Mouse (Mus musculus): Measurements from ENCODE around the gene Cdh13. TPM values are rescaled to one million over a fixed set of nuclear protein-coding genes. Genes with fewer than 3 reads are reported as not detected.

Cdh13 gene
- polyA plus RNA-seq, 1 experiment from 2014 or later = 18.2 TPM

DNA sequence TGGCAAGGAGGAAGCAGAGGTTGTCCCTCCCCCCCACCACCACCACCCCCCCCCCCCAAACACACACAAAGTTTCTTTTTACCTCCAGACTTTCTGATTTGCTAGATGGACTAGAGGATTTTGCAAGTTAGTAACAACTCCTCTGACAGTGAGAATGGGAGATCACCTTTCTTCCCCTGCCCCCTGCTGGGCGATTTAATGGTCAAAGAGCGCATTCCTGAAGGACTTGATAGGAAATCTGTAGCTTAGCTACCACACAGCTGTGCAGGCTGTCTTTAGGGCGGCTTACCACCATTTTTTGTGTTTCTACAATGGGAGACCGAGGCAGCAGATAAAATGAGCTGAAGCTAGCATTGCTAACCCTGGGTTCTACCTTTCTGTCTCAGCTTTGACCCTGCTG, 961.6 kb downstream of the Cdh13 start:
- H3K4me1 ChIP-seq (replicated peaks; ENCODE audit: control insufficient read depth, insufficient read depth, low read length) = no peaks in the 10 kb centered on the region
- DNase-seq (ENCODE audit: low spot score) (no peak), ATAC-seq (replicated peaks; ENCODE audit: low FRiP score, low TSS enrichment, low read depth) (no peak)
- H3K36me3 ChIP-seq (ENCODE audit: control insufficient read depth, insufficient read depth, low read length) = no peaks in the 10 kb centered on the region
- no peaks in the 10 kb centered on the region for H3K27me3 ChIP-seq (replicated peaks; ENCODE audit: control insufficient read depth, insufficient read depth, low read length)
- 65% methylated on average over 4 of the region's 4 CpGs for WGBS
- no peak overlapping the region for H3K9ac ChIP-seq (ENCODE audit: low read length)
- no peak overlapping the region for H3K27ac ChIP-seq (ENCODE audit: low read depth)
- H3K4me3 ChIP-seq (ENCODE audit: low read depth, low read length) = no peak overlapping the region
- no peak overlapping the region for H3K4me2 ChIP-seq (ENCODE audit: low read length)
- no peaks in the 10 kb centered on the region for H3K9me3 ChIP-seq (ENCODE audit: control insufficient read depth, low read length)

GRCm38 (mm10) chr8:119245641-119246040, 962.1 kb downstream of the Cdh13 start:
- no peak overlapping the region for H3K4me3 ChIP-seq (ENCODE audit: low read depth, low read length)
- H3K27ac ChIP-seq (ENCODE audit: low read depth) = no peak overlapping the region
- H3K9ac ChIP-seq (ENCODE audit: low read length) = no peak overlapping the region
- 50% methylated on average over 1 of the region's 1 CpGs for WGBS
- H3K27me3 ChIP-seq (replicated peaks; ENCODE audit: control insufficient read depth, insufficient read depth, low read length) = no peaks in the 10 kb centered on the region
- no peaks in the 10 kb centered on the region for H3K36me3 ChIP-seq (ENCODE audit: control insufficient read depth, insufficient read depth, low read length)
- no peak for DNase-seq (ENCODE audit: low spot score)
- H3K4me1 ChIP-seq (replicated peaks; ENCODE audit: control insufficient read depth, insufficient read depth, low read length) = no peaks in the 10 kb centered on the region
- no peaks in the 10 kb centered on the region for H3K9me3 ChIP-seq (ENCODE audit: control insufficient read depth, low read length)
- H3K4me2 ChIP-seq (ENCODE audit: low read length) = no peak overlapping the region
- no peak for ATAC-seq (replicated peaks; ENCODE audit: low FRiP score, low TSS enrichment, low read depth)

GRCm38 (mm10) chr8:119254358-119254757, 970.8 kb downstream of the Cdh13 start:
- Histone ChIP-seq H3K4me2 (ENCODE audit: low read length) (no peak overlapping the region), H3K36me3 (ENCODE audit: control insufficient read depth, insufficient read depth, low read length) (no peaks in the 10 kb centered on the region), H3K9ac (ENCODE audit: low read length) (no peak overlapping the region), H3K27ac (ENCODE audit: low read depth) (no peak overlapping the region), H3K4me3 (ENCODE audit: low read depth, low read length) (no peak overlapping the region), H3K9me3 (ENCODE audit: control insufficient read depth, low read length) (no peaks in the 10 kb centered on the region), H3K4me1 (replicated peaks; ENCODE audit: control insufficient read depth, insufficient read depth, low read length) (no peaks in the 10 kb centered on the region), H3K27me3 (replicated peaks; ENCODE audit: control insufficient read depth, insufficient read depth, low read length) (no peaks in the 10 kb centered on the region)
- 88% methylated on average over 3 of the region's 3 CpGs for WGBS
- ATAC-seq (replicated peaks; ENCODE audit: low FRiP score, low TSS enrichment, low read depth) = no peak
- no peak for DNase-seq (ENCODE audit: low spot score)

- H3K27me3 ChIP-seq (replicated peaks; ENCODE audit: control insufficient read depth, insufficient read depth, low read length) = no peaks in the 10 kb centered on the region
- H3K36me3 ChIP-seq (ENCODE audit: control insufficient read depth, insufficient read depth, low read length) = no peaks in the 10 kb centered on the region
- WGBS = 23% methylated on average over 11 of the region's 11 CpGs
- H3K9me3 ChIP-seq (ENCODE audit: control insufficient read depth, low read length) = no peaks in the 10 kb centered on the region
- H3K4me2 ChIP-seq (ENCODE audit: low read length) = no peak overlapping the region
- no peak overlapping the region for H3K4me3 ChIP-seq (ENCODE audit: low read depth, low read length)
- ATAC-seq (replicated peaks; ENCODE audit: low FRiP score, low TSS enrichment, low read depth) = no peak
- H3K9ac ChIP-seq (ENCODE audit: low read length) = no peak overlapping the region
- peak; percentile 78 for DNase-seq (ENCODE audit: low spot score)
- H3K27ac ChIP-seq (ENCODE audit: low read depth) = no peak overlapping the region
- no peaks in the 10 kb centered on the region for H3K4me1 ChIP-seq (replicated peaks; ENCODE audit: control insufficient read depth, insufficient read depth, low read length)
Measured at GRCm38 (mm10) chr8:119258642-119259041, 975.1 kb downstream of the Cdh13 start.

GRCm38 (mm10) chr8:119263750-119264149, 980.2 kb downstream of the Cdh13 start:
- H3K4me1 ChIP-seq (replicated peaks; ENCODE audit: control insufficient read depth, insufficient read depth, low read length) = no peaks in the 10 kb centered on the region
- no peak overlapping the region for H3K9ac ChIP-seq (ENCODE audit: low read length)
- no peak overlapping the region for H3K27ac ChIP-seq (ENCODE audit: low read depth)
- no peaks in the 10 kb centered on the region for H3K9me3 ChIP-seq (ENCODE audit: control insufficient read depth, low read length)
- DNase-seq (ENCODE audit: low spot score) (no peak), ATAC-seq (replicated peaks; ENCODE audit: low FRiP score, low TSS enrichment, low read depth) (no peak)
- H3K4me3 ChIP-seq (ENCODE audit: low read depth, low read length) = no peak overlapping the region
- H3K27me3 ChIP-seq (replicated peaks; ENCODE audit: control insufficient read depth, insufficient read depth, low read length) = no peaks in the 10 kb centered on the region
- 57% methylated on average over 7 of the region's 7 CpGs for WGBS
- H3K36me3 ChIP-seq (ENCODE audit: control insufficient read depth, insufficient read depth, low read length) = no peaks in the 10 kb centered on the region
- H3K4me2 ChIP-seq (ENCODE audit: low read length) = no peak overlapping the region

DNA sequence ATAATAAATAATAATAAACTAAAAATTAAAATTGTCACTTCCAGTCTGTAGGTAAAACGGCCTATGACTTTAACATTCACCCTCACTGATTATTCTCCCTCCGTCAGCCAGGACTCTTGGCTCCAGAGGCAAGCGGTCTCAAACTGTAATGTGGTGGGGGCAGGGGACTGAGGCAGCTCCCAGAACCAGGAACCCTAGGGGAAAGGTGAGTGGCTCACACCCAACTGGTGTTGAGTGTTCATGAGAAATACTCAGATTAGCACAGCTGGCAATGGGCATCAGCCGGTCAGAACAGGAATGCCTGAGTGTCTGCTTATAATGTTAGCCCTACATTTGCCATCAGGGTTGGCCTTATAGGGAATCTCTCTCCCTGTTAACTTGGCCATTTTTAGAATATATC, 982.8 kb downstream of the Cdh13 start:
- ATAC-seq (replicated peaks; ENCODE audit: low FRiP score, low TSS enrichment, low read depth) (no peak), DNase-seq (ENCODE audit: low spot score) (no peak)
- Histone ChIP-seq H3K9me3 (ENCODE audit: control insufficient read depth, low read length) (no peaks in the 10 kb centered on the region), H3K27me3 (replicated peaks; ENCODE audit: control insufficient read depth, insufficient read depth, low read length) (no peaks in the 10 kb centered on the region), H3K36me3 (ENCODE audit: control insufficient read depth, insufficient read depth, low read length) (no peaks in the 10 kb centered on the region), H3K27ac (ENCODE audit: low read depth) (no peak overlapping the region), H3K4me2 (ENCODE audit: low read length) (no peak overlapping the region), H3K4me3 (ENCODE audit: low read depth, low read length) (no peak overlapping the region), H3K9ac (ENCODE audit: low read length) (no peak overlapping the region), H3K4me1 (replicated peaks; ENCODE audit: control insufficient read depth, insufficient read depth, low read length) (no peaks in the 10 kb centered on the region)
- WGBS = 86% methylated on average over 4 of the region's 4 CpGs

GRCm38 (mm10) chr8:119269576-119269975, 986.0 kb downstream of the Cdh13 start:
- Histone ChIP-seq H3K9ac (ENCODE audit: low read length) (no peak overlapping the region), H3K4me1 (replicated peaks; ENCODE audit: control insufficient read depth, insufficient read depth, low read length) (no peaks in the 10 kb centered on the region), H3K36me3 (ENCODE audit: control insufficient read depth, insufficient read depth, low read length) (no peaks in the 10 kb centered on the region), H3K27me3 (replicated peaks; ENCODE audit: control insufficient read depth, insufficient read depth, low read length) (no peaks in the 10 kb centered on the region), H3K9me3 (ENCODE audit: control insufficient read depth, low read length) (no peaks in the 10 kb centered on the region), H3K27ac (ENCODE audit: low read depth) (no peak overlapping the region), H3K4me3 (ENCODE audit: low read depth, low read length) (no peak overlapping the region), H3K4me2 (ENCODE audit: low read length) (no peak overlapping the region)
- ATAC-seq (replicated peaks; ENCODE audit: low FRiP score, low TSS enrichment, low read depth) (no peak), DNase-seq (ENCODE audit: low spot score) (no peak)
- 54% methylated on average over 3 of the region's 3 CpGs for WGBS

DNA sequence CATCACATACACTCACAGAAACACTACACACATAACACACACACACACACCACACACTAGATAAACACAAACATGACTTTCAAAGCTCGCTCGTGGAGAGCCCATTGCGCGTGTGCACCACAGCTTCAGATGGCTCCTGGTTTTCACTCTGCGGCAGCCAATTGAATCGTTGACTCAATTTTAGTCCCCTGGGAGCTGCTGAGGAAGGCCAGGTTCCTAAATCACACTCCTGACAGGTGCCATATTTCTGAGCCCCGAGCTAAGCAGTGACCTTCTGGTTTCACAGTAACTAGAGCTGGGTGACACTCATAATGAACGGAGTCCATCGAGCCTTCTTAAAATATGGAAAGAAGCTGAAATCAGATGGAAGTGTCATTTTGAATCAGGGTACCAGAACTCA, 986.8 kb downstream of the Cdh13 start:
- Histone ChIP-seq H3K9ac (ENCODE audit: low read length) (no peak overlapping the region), H3K9me3 (ENCODE audit: control insufficient read depth, low read length) (no peaks in the 10 kb centered on the region)

DNA sequence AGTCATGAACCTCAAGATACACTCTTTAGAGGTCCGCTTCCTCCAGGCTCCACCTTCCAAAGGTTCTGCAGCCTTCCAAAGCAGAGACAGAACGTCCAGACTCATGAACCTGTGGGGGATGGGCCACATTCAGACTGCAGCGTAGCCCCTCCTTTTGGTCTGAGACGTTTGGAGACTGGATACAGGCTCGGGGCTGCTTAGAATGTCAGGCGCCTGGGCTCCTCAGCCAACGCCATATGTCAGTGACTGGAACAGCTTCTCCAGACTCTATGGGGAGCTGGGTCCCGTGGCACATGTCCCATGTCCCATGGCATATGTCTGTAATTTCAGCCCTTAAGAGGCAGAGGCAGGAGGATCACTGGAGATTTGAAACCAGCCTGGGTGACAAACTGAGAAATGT, 989.4 kb downstream of the Cdh13 start:
- Histone ChIP-seq H3K4me3 (ENCODE audit: low read depth, low read length) (no peak overlapping the region), H3K9me3 (ENCODE audit: control insufficient read depth, low read length) (no peaks in the 10 kb centered on the region), H3K27ac (ENCODE audit: low read depth) (no peak overlapping the region), H3K4me1 (replicated peaks; ENCODE audit: control insufficient read depth, insufficient read depth, low read length) (no peaks in the 10 kb centered on the region), H3K27me3 (replicated peaks; ENCODE audit: control insufficient read depth, insufficient read depth, low read length) (no peaks in the 10 kb centered on the region), H3K36me3 (ENCODE audit: control insufficient read depth, insufficient read depth, low read length) (no peaks in the 10 kb centered on the region), H3K4me2 (ENCODE audit: low read length) (no peak overlapping the region), H3K9ac (ENCODE audit: low read length) (no peak overlapping the region)
- ATAC-seq (replicated peaks; ENCODE audit: low FRiP score, low TSS enrichment, low read depth) (no peak), DNase-seq (ENCODE audit: low spot score) (no peak)
- WGBS = 64% methylated on average over 8 of the region's 8 CpGs

More for the DNA sequence above, 986.8 kb downstream of the Cdh13 start:
- no peak for DNase-seq (ENCODE audit: low spot score)
- no peaks in the 10 kb centered on the region for H3K4me1 ChIP-seq (replicated peaks; ENCODE audit: control insufficient read depth, insufficient read depth, low read length)
- no peaks in the 10 kb centered on the region for H3K36me3 ChIP-seq (ENCODE audit: control insufficient read depth, insufficient read depth, low read length)
- no peak overlapping the region for H3K27ac ChIP-seq (ENCODE audit: low read depth)
- H3K4me2 ChIP-seq (ENCODE audit: low read length) = no peak overlapping the region
- ATAC-seq (replicated peaks; ENCODE audit: low FRiP score, low TSS enrichment, low read depth) = no peak
- H3K27me3 ChIP-seq (replicated peaks; ENCODE audit: control insufficient read depth, insufficient read depth, low read length) = no peaks in the 10 kb centered on the region
- no peak overlapping the region for H3K4me3 ChIP-seq (ENCODE audit: low read depth, low read length)
- WGBS = 78% methylated on average over 9 of the region's 9 CpGs

Measured in intestine, embryonic 14.5 days (tissue).